Mouse (Mus musculus) kidney, adult 2 months (tissue): ENCODE results near the gene Ercc2. TPM values are rescaled to one million over a fixed set of nuclear protein-coding genes. Genes with fewer than 3 reads are reported as not detected.

Source experiments
- DNase-seq: peaks from one replicate; pipeline ENCODE4 v3.0.0; 2021
- H3K27ac ChIP-seq: fragments of 200-500 bp; 2 replicates; pipeline ENCODE4 v1.5.1; 2012; ENCODE audit warnings: low read depth, low read length, control low read depth, inconsistent platforms; ENCODE audit not compliant: insufficient read depth
- H3K27me3 ChIP-seq: fragments of 200-500 bp; replicated peaks from 2 replicates; pipeline ENCODE4 v1.6.1; 2012; ENCODE audit warnings: mild to moderate bottlenecking, moderate library complexity, low read length, inconsistent platforms; ENCODE audit not compliant: control insufficient read depth, insufficient read depth
- H3K36me3 ChIP-seq: fragments of 200-500 bp; 2 replicates; pipeline ENCODE4 v1.6.1; 2012; ENCODE audit warnings: mild to moderate bottlenecking, moderate library complexity, low read length, inconsistent platforms; ENCODE audit not compliant: control insufficient read depth, insufficient read depth
- H3K4me1 ChIP-seq: fragments of 200-500 bp; 2 replicates; pipeline ENCODE4 v1.6.1; 2011; ENCODE audit warnings: low read length; ENCODE audit not compliant: control insufficient read depth, insufficient read depth
- H3K4me3 ChIP-seq: fragments of 200-500 bp; 2 replicates; pipeline ENCODE4 v1.5.1; 2011; ENCODE audit warnings: mild to moderate bottlenecking, low read depth, low read length, control low read depth; ENCODE audit not compliant: insufficient read depth
- CTCF ChIP-seq: fragments of 200-500 bp; conservative IDR thresholded peaks from 2 replicates; pipeline ENCODE4 v1.5.1; 2011; ENCODE audit warnings: low read depth, mild to moderate bottlenecking, control low read depth, low read length, moderate library complexity, mixed read lengths; ENCODE audit not compliant: insufficient read depth, insufficient read length
- POLR2A ChIP-seq: fragments of 200-500 bp; IDR thresholded peaks from one replicate; pipeline ENCODE4 v1.6.1; 2011; ENCODE audit warnings: low read depth, low read length, control low read depth
- WGBS: fragments of 180-500 bp; shearing (Covaris S2); methylation state at CpG from one replicate; pipeline ENCODE4 v1.1.7; 2018; 5-methylcytosine and 5-hydroxymethylcytosine counted together
- polyA plus RNA-seq: library from polyadenylated mRNA; depleted of rRNA; stranded (reverse); fragments of >200 nt; gene quantifications from 2 replicates; pipeline ENCODE4 v1.2.3, GENCODE M21; 2012

Ercc2 gene
- polyA plus RNA-seq, 1 experiment, result 32.4 TPM

GRCm38 (mm10) chr7:19409753-19410152 lies 27.9 kb downstream of the Ercc2 start:
- H3K4me1 ChIP-seq, result no peaks in the 10 kb centered on the region
- 35% methylated on average over 6 of the region's 6 CpGs for WGBS
- H3K36me3 ChIP-seq, result no peaks in the 10 kb centered on the region
- no peak for DNase-seq
- H3K27ac ChIP-seq, result no peak overlapping the region
- no peak overlapping the region for H3K4me3 ChIP-seq
- H3K27me3 ChIP-seq, result no peaks in the 10 kb centered on the region
- TF ChIP-seq POLR2A, result no peak
- no peak for TF ChIP-seq CTCF

- DNase-seq, result no peak
- Histone ChIP-seq H3K4me1 (no peaks in the 10 kb centered on the region), H3K36me3 (no peaks in the 10 kb centered on the region), H3K4me3 (no peak overlapping the region), H3K27ac (no peak overlapping the region), H3K27me3 (no peaks in the 10 kb centered on the region)
- TF ChIP-seq POLR2A (no peak), CTCF (no peak)
- WGBS, result 67% methylated on average over 11 of the region's 11 CpGs
Measured at GRCm38 (mm10) chr7:19410766-19411344, 29.0 kb downstream of the Ercc2 start.

- 85% methylated on average over 5 of the region's 5 CpGs for WGBS
- DNase-seq, result no peak
- no peak for TF ChIP-seq POLR2A
- no peak for TF ChIP-seq CTCF
- no peaks in the 10 kb centered on the region for H3K4me1 ChIP-seq
- H3K36me3 ChIP-seq, result no peaks in the 10 kb centered on the region
- no peaks in the 10 kb centered on the region for H3K27me3 ChIP-seq
- no peak overlapping the region for H3K4me3 ChIP-seq
- H3K27ac ChIP-seq, result no peak overlapping the region
Measured at GRCm38 (mm10) chr7:19411783-19412182, 30.0 kb downstream of the Ercc2 start.

GRCm38 (mm10) chr7:19413525-19413924 lies 31.7 kb downstream of the Ercc2 start:
- H3K27me3 ChIP-seq, result no peaks in the 10 kb centered on the region
- H3K4me1 ChIP-seq, result no peaks in the 10 kb centered on the region
- no peak overlapping the region for H3K4me3 ChIP-seq
- no peak overlapping the region for H3K27ac ChIP-seq
- H3K36me3 ChIP-seq, result no peaks in the 10 kb centered on the region
- DNase-seq, result no peak
- TF ChIP-seq POLR2A (no peak), CTCF (no peak)
- 69% methylated on average over 3 of the region's 3 CpGs for WGBS

- 65% methylated on average over 15 of the region's 15 CpGs for WGBS
- Histone ChIP-seq H3K36me3 (no peaks in the 10 kb centered on the region), H3K4me3 (no peak overlapping the region), H3K27me3 (no peaks in the 10 kb centered on the region), H3K27ac (no peak overlapping the region), H3K4me1 (no peaks in the 10 kb centered on the region)
- no peak for DNase-seq
- TF ChIP-seq POLR2A (no peak), CTCF (no peak)
Measured at GRCm38 (mm10) chr7:19416590-19416989, 34.8 kb downstream of the Ercc2 start.

- no peaks in the 10 kb centered on the region for H3K36me3 ChIP-seq
- no peaks in the 10 kb centered on the region for H3K4me1 ChIP-seq
- H3K27ac ChIP-seq, result no peak overlapping the region
- 0 out of 2 replicates have a peak overlapping the region, but pooled peaks have one; percentile 20 for H3K4me3 ChIP-seq
- TF ChIP-seq CTCF (no peak), POLR2A (no peak)
- H3K27me3 ChIP-seq, result no peaks in the 10 kb centered on the region
- DNase-seq, result no peak
- WGBS, result 2% methylated on average over 28 of the region's 28 CpGs
Measured at GRCm38 (mm10) chr7:19420121-19420520, 38.3 kb downstream of the Ercc2 start.

- 11% methylated on average over 43 of the region's 43 CpGs for WGBS
- Histone ChIP-seq H3K36me3 (no peaks in the 10 kb centered on the region; the same call in 1 of the 2 replicates), H3K4me1 (no peaks in the 10 kb centered on the region), H3K27me3 (no peaks in the 10 kb centered on the region), H3K4me3 (peak overlapping the region; percentile 43), H3K27ac (no peak overlapping the region)
- peak; percentile 95 for DNase-seq
- TF ChIP-seq POLR2A, result no peak
- no peak for TF ChIP-seq CTCF
Measured at GRCm38 (mm10) chr7:19420821-19421636, 39.2 kb downstream of the Ercc2 start.
